Mouse (Mus musculus): Measurements from ENCODE around the gene Dusp8. TPM values are rescaled to one million over a fixed set of nuclear protein-coding genes. Genes with fewer than 3 reads are reported as not detected.

Dusp8 gene
- polyA plus RNA-seq, 1 experiment, result 5.1 TPM

GRCm38 (mm10) chr7:142074146-142074886, 21.3 kb downstream of the Dusp8 start:
- no peak for TF ChIP-seq POLR2A (IDR thresholded peaks at IDR 0.05; ENCODE audit: low read depth, low read length)
- TF ChIP-seq CTCF (IDR thresholded peaks at IDR 0.05; ENCODE audit: borderline replicate concordance, insufficient read depth, low read length), result no peak
- no peaks in the 10 kb centered on the region for H3K4me1 ChIP-seq (ENCODE audit: control insufficient read depth, insufficient read depth, low read length)
- H3K27ac ChIP-seq (ENCODE audit: insufficient read depth, low read length), result no peak overlapping the region
- H3K4me3 ChIP-seq (ENCODE audit: insufficient read depth, low read length), result no peak overlapping the region

DNA sequence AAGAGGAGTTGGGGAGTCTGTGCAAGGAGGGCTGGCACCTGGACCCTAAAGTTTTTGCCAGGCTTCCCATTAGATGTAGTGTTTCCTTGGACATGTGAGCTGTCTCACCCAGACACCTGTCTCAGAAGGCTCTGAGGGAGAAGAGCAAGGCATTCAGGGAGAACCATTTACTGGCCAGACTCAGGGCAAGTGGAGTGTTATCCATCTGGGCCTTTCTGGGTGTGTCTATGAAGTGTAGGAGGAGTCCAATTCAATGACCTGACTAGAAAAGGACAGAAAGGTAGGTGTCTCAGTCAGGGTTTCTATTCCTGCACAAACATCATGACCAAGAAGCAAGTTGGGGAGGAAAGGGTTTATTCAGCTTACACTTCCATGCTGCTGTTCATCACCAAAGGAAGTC, 23.9 kb downstream of the Dusp8 start:
- TF ChIP-seq POLR2A (IDR thresholded peaks at IDR 0.05; ENCODE audit: low read depth, low read length), result no peak
- Histone ChIP-seq H3K27ac (ENCODE audit: insufficient read depth, low read length) (no peak overlapping the region), H3K4me3 (ENCODE audit: insufficient read depth, low read length) (no peak overlapping the region), H3K4me1 (ENCODE audit: control insufficient read depth, insufficient read depth, low read length) (no peaks in the 10 kb centered on the region)

GRCm38 (mm10) chr7:142071212-142071578, 24.4 kb downstream of the Dusp8 start:
- no peak for TF ChIP-seq POLR2A (IDR thresholded peaks at IDR 0.05; ENCODE audit: low read depth, low read length)
- no peak for TF ChIP-seq CTCF (IDR thresholded peaks at IDR 0.05; ENCODE audit: borderline replicate concordance, insufficient read depth, low read length)
- H3K27ac ChIP-seq (ENCODE audit: insufficient read depth, low read length), result no peak overlapping the region
- no peak overlapping the region for H3K4me3 ChIP-seq (ENCODE audit: insufficient read depth, low read length)
- no peaks in the 10 kb centered on the region for H3K4me1 ChIP-seq (ENCODE audit: control insufficient read depth, insufficient read depth, low read length)

- Histone ChIP-seq H3K4me1 (ENCODE audit: control insufficient read depth, insufficient read depth, low read length) (no peaks in the 10 kb centered on the region), H3K4me3 (ENCODE audit: insufficient read depth, low read length) (no peak overlapping the region), H3K27ac (ENCODE audit: insufficient read depth, low read length) (no peak overlapping the region)
- TF ChIP-seq POLR2A (IDR thresholded peaks at IDR 0.05; ENCODE audit: low read depth, low read length) (no peak), CTCF (IDR thresholded peaks at IDR 0.05; ENCODE audit: borderline replicate concordance, insufficient read depth, low read length) (peak; percentile 96)
These were observed 25.0 kb downstream of the Dusp8 start for GRCm38 (mm10) chr7:142070458-142071211.

DNA sequence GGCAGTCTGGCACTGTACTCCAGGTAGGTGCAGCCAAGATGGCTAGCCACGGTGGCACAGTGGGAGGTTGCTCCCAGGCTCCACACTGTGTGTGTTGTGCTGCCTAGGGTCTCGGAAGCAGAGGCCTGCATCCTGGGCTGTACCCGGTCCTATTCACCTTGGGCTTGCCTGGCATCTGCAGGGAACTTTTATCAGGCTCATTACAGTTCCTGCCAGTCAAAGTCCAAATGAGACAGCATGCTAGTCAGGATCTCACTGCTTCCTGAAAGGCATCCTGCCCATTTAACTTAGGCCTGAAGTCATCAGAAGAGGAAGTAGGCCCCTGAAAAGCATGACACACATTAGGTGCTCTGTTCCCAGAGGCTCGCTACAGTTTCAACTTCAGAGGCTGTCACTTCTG, 27.2 kb downstream of the Dusp8 start:
- Histone ChIP-seq H3K4me3 (ENCODE audit: insufficient read depth, low read length) (no peak overlapping the region), H3K27ac (ENCODE audit: insufficient read depth, low read length) (no peak overlapping the region), H3K4me1 (ENCODE audit: control insufficient read depth, insufficient read depth, low read length) (no peaks in the 10 kb centered on the region)
- TF ChIP-seq CTCF (IDR thresholded peaks at IDR 0.05; ENCODE audit: borderline replicate concordance, insufficient read depth, low read length), result no peak
- TF ChIP-seq POLR2A (IDR thresholded peaks at IDR 0.05; ENCODE audit: low read depth, low read length), result no peak

- TF ChIP-seq POLR2A (IDR thresholded peaks at IDR 0.05; ENCODE audit: low read depth, low read length) (peak; percentile 80), CTCF (IDR thresholded peaks at IDR 0.05; ENCODE audit: borderline replicate concordance, insufficient read depth, low read length) (no peak)
- H3K4me3 ChIP-seq (ENCODE audit: insufficient read depth, low read length), result peak within 1 kb of the TSS; percentile 90
- no peak within 1 kb of the TSS for H3K27ac ChIP-seq (ENCODE audit: insufficient read depth, low read length)
These were observed 34.6 kb downstream of the Dusp8 start, which contains the start of gene Mob2 for GRCm38 (mm10) chr7:142060931-142061565. Mob2 (minus strand) TSS chr7:142061065.

GRCm38 (mm10) chr7:142060185-142060930, 35.3 kb downstream of the Dusp8 start:
- no peak for TF ChIP-seq POLR2A (IDR thresholded peaks at IDR 0.05; ENCODE audit: low read depth, low read length)
- TF ChIP-seq CTCF (IDR thresholded peaks at IDR 0.05; ENCODE audit: borderline replicate concordance, insufficient read depth, low read length), result no peak
- Histone ChIP-seq H3K4me3 (ENCODE audit: insufficient read depth, low read length) (peak overlapping the region; percentile 90), H3K4me1 (ENCODE audit: control insufficient read depth, insufficient read depth, low read length) (peaks cover 7% of the 10 kb centered on the region), H3K27ac (ENCODE audit: insufficient read depth, low read length) (no peak overlapping the region)

More at GRCm38 (mm10) chr7:142060931-142061565, 34.6 kb downstream of the Dusp8 start, which contains the start of gene Mob2:
- H3K4me1 ChIP-seq (ENCODE audit: control insufficient read depth, insufficient read depth, low read length), result peaks cover 7% of the 10 kb centered on the region

- TF ChIP-seq CTCF (IDR thresholded peaks at IDR 0.05; ENCODE audit: borderline replicate concordance, insufficient read depth, low read length) (no peak), POLR2A (IDR thresholded peaks at IDR 0.05; ENCODE audit: low read depth, low read length) (no peak)
- Histone ChIP-seq H3K4me1 (ENCODE audit: control insufficient read depth, insufficient read depth, low read length) (peaks cover 7% of the 10 kb centered on the region), H3K4me3 (ENCODE audit: insufficient read depth, low read length) (no peak overlapping the region), H3K27ac (ENCODE audit: insufficient read depth, low read length) (no peak overlapping the region)
These were observed 36.6 kb downstream of the Dusp8 start for GRCm38 (mm10) chr7:142059024-142059423.

DNA sequence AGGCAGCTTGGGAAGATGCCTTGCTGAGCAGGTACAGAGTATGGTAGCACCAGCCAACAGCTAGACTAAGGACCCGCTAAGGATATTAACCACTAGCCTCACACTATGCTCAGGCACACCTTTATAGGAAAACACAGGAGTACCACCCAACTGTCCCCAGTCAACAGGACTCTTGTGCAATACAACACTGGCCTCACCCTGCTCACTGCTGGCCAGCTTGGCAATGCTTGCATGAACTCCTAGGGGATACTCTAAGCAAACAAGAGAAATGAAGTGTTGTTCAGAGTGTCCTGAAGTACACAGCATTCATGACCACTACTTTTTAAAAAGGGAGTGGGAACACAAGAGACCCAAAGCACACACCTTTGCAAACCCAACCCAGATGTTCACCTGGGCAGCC, 38.5 kb downstream of the Dusp8 start:
- peaks cover 7% of the 10 kb centered on the region for H3K4me1 ChIP-seq (ENCODE audit: control insufficient read depth, insufficient read depth, low read length)
- TF ChIP-seq CTCF (IDR thresholded peaks at IDR 0.05; ENCODE audit: borderline replicate concordance, insufficient read depth, low read length) (no peak), POLR2A (IDR thresholded peaks at IDR 0.05; ENCODE audit: low read depth, low read length) (no peak)
- H3K27ac ChIP-seq (ENCODE audit: insufficient read depth, low read length), result no peak overlapping the region

More for the DNA sequence above, 38.5 kb downstream of the Dusp8 start:
- no peak overlapping the region for H3K4me3 ChIP-seq (ENCODE audit: insufficient read depth, low read length)

Measured in embryonic fibroblast, embryonic 13.5 days (primary cell).